Mouse (Mus musculus): ENCODE measurements around the gene Ryk. TPM values are rescaled to one million over a fixed set of nuclear protein-coding genes. Genes with fewer than 3 reads are reported as not detected.

Ryk gene
- polyA plus RNA-seq, 1 experiment from 2014 or later, result 13.3 TPM

GRCm38 (mm10) chr9:102916076-102916475 lies 81.4 kb downstream of the Ryk start:
- no peaks in the 10 kb centered on the region for H3K4me1 ChIP-seq (replicated peaks)
- DNase-seq (ENCODE audit: low spot score), result no peak
- peaks cover 26% of the 10 kb centered on the region for H3K36me3 ChIP-seq
- H3K4me3 ChIP-seq, result no peak overlapping the region
- no peak overlapping the region for H3K27ac ChIP-seq
- whole genome bisulfite sequencing, result 92% methylated on average over 7 of the region's 7 CpGs
- H3K9me3 ChIP-seq, result no peaks in the 10 kb centered on the region
- no peaks in the 10 kb centered on the region for H3K27me3 ChIP-seq (ENCODE audit: insufficient read depth, poor library complexity, severe bottlenecking)

- Histone ChIP-seq H3K4me3 (no peak overlapping the region), H3K27me3 (ENCODE audit: insufficient read depth, poor library complexity, severe bottlenecking) (no peaks in the 10 kb centered on the region), H3K4me1 (replicated peaks) (no peaks in the 10 kb centered on the region), H3K9me3 (no peaks in the 10 kb centered on the region), H3K27ac (0 out of 2 replicates have a peak overlapping the region, but pooled peaks have one; percentile 24), H3K36me3 (peaks cover 12% of the 10 kb centered on the region)
- DNase-seq (ENCODE audit: low spot score), result no peak
- WGBS, result 76% methylated on average over 8 of the region's 8 CpGs
Observed at GRCm38 (mm10) chr9:102917532-102918129, 82.9 kb downstream of the Ryk start.

DNA sequence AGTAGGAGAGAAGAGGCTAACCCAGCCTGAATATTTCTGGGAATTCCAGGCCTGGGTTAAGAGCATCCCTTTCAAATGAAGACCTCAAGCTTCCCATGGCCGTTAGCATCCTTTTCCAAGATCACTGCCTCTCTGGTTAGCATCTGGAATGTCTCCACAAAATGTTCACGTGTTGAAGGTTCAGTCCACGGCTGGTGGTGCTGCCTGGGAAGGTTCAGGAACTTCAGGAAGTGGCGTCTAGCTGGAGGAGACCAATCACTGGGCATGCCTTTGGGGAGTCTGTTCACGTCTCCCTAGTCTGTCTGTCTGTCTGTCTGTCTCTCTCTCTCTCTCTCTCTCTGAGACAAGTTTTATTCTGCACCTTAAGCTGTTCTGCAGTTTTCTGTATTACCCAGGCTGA lies 84.8 kb downstream of the Ryk start:
- no peaks in the 10 kb centered on the region for H3K4me1 ChIP-seq (replicated peaks)
- H3K36me3 ChIP-seq, result peaks cover 12% of the 10 kb centered on the region
- H3K4me3 ChIP-seq, result no peak overlapping the region
- no peak overlapping the region for H3K27ac ChIP-seq
- H3K9me3 ChIP-seq, result no peaks in the 10 kb centered on the region
- H3K27me3 ChIP-seq (ENCODE audit: insufficient read depth, poor library complexity, severe bottlenecking), result no peaks in the 10 kb centered on the region
- DNase-seq (ENCODE audit: low spot score), result no peak
- WGBS, result 76% methylated on average over 5 of the region's 5 CpGs

DNA sequence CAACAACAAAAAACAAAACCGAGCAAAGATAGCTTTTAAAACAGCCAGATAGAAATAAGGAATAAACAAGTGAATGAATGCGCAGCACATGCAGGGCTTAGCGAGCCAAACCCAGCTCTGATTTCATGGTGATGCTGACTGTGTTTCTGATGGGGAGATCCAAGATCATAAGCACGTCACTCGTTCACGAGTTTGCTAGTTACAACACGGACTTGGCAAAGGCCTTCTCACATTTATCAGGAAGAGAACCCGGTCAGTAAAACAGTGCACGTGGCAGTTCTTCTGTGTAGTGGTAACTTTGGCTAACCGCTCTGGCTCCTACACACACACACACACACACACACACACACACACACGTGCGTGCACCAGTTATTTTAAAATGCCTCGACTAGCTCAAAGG lies 87.1 kb downstream of the Ryk start:
- Histone ChIP-seq H3K4me3 (no peak overlapping the region), H3K9me3 (no peaks in the 10 kb centered on the region), H3K27me3 (ENCODE audit: insufficient read depth, poor library complexity, severe bottlenecking) (no peaks in the 10 kb centered on the region), H3K27ac (no peak overlapping the region), H3K36me3 (peaks cover 3% of the 10 kb centered on the region), H3K4me1 (replicated peaks) (0 out of 2 replicates have a peak, but pooled peaks cover 3% of the 10 kb centered on the region)
- no peak for DNase-seq (ENCODE audit: low spot score)
- WGBS, result 92% methylated on average over 13 of the region's 13 CpGs

- H3K9me3 ChIP-seq, result no peaks in the 10 kb centered on the region
- H3K36me3 ChIP-seq, result no peaks in the 10 kb centered on the region
- H3K4me1 ChIP-seq (replicated peaks), result 0 out of 2 replicates have a peak, but pooled peaks cover 3% of the 10 kb centered on the region
- no peak overlapping the region for H3K27ac ChIP-seq
- no peak for DNase-seq (ENCODE audit: low spot score)
- WGBS, result 94% methylated on average over 7 of the region's 7 CpGs
- H3K4me3 ChIP-seq, result no peak overlapping the region
- no peaks in the 10 kb centered on the region for H3K27me3 ChIP-seq (ENCODE audit: insufficient read depth, poor library complexity, severe bottlenecking)
Observed at GRCm38 (mm10) chr9:102922866-102923434, 88.2 kb downstream of the Ryk start.

GRCm38 (mm10) chr9:102923836-102924235 lies 89.1 kb downstream of the Ryk start:
- no peaks in the 10 kb centered on the region for H3K36me3 ChIP-seq
- no peak for DNase-seq (ENCODE audit: low spot score)
- 0 out of 2 replicates have a peak, but pooled peaks cover 3% of the 10 kb centered on the region for H3K4me1 ChIP-seq (replicated peaks)
- H3K9me3 ChIP-seq, result no peaks in the 10 kb centered on the region
- no peak overlapping the region for H3K27ac ChIP-seq
- H3K27me3 ChIP-seq (ENCODE audit: insufficient read depth, poor library complexity, severe bottlenecking), result no peaks in the 10 kb centered on the region
- H3K4me3 ChIP-seq, result no peak overlapping the region
- WGBS, result 84% methylated on average over 11 of the region's 11 CpGs

GRCm38 (mm10) chr9:102924627-102925316 lies 90.1 kb downstream of the Ryk start:
- Histone ChIP-seq H3K36me3 (no peaks in the 10 kb centered on the region), H3K27me3 (ENCODE audit: insufficient read depth, poor library complexity, severe bottlenecking) (no peaks in the 10 kb centered on the region), H3K9me3 (no peaks in the 10 kb centered on the region), H3K27ac (no peak overlapping the region), H3K4me3 (no peak overlapping the region), H3K4me1 (replicated peaks) (peaks cover 4% of the 10 kb centered on the region; the same call in 1 of the 2 replicates)
- 70% methylated on average over 15 of the region's 15 CpGs for WGBS
- DNase-seq (ENCODE audit: low spot score), result no peak

DNA sequence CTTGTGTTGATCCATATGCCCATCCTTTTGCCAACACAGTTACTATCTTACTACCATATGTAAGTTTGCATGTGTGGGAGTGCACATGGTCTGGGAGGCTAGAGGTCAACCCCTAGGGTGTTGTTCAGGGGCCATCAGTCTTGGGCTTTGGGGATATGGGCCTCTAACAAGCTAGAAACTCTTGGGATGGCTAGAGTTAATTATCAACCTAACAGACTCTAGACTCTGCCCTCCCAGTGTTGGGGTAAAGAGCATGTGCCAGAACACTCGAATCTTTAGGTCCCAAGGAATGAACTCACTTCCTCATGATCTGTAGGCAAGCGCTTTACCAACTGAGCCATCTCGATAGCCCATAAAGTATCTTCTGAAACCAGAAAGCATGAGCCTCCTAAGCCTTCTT lies 91.4 kb downstream of the Ryk start:
- H3K4me3 ChIP-seq, result no peak overlapping the region
- no peaks in the 10 kb centered on the region for H3K27me3 ChIP-seq (ENCODE audit: insufficient read depth, poor library complexity, severe bottlenecking)
- H3K36me3 ChIP-seq, result no peaks in the 10 kb centered on the region
- H3K27ac ChIP-seq, result no peak overlapping the region
- peaks cover 8% of the 10 kb centered on the region; the same call in 1 of the 2 replicates for H3K4me1 ChIP-seq (replicated peaks)
- H3K9me3 ChIP-seq, result no peaks in the 10 kb centered on the region
- no peak for DNase-seq (ENCODE audit: low spot score)
- WGBS, result 90% methylated on average over 3 of the region's 3 CpGs

DNA sequence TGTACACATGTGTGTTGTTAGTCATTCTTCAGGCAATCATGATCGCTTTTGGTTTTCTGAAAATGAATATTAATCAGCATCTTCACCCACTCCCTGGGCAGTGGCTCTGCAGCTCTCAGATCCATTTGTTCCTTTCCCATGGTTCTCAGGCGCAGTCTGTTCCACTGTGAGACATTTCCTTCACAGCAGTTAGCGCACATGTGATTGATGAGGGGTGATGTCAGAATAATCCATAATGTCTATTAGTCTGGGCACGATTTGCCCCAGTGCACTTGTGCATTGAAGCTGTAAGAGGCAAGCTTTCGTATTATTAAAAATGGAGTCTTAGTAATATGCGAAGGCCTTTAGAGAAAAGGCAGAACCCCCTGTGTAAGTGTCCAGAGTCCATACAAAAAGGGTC lies 95.1 kb downstream of the Ryk start:
- Histone ChIP-seq H3K4me1 (replicated peaks) (peaks cover 11% of the 10 kb centered on the region), H3K27me3 (ENCODE audit: insufficient read depth, poor library complexity, severe bottlenecking) (no peaks in the 10 kb centered on the region), H3K9me3 (no peaks in the 10 kb centered on the region), H3K36me3 (no peaks in the 10 kb centered on the region), H3K27ac (peak overlapping the region; percentile 57), H3K4me3 (no peak overlapping the region)
- 68% methylated on average over 6 of the region's 6 CpGs for WGBS
- peak; percentile 37 for DNase-seq (ENCODE audit: low spot score)

DNA sequence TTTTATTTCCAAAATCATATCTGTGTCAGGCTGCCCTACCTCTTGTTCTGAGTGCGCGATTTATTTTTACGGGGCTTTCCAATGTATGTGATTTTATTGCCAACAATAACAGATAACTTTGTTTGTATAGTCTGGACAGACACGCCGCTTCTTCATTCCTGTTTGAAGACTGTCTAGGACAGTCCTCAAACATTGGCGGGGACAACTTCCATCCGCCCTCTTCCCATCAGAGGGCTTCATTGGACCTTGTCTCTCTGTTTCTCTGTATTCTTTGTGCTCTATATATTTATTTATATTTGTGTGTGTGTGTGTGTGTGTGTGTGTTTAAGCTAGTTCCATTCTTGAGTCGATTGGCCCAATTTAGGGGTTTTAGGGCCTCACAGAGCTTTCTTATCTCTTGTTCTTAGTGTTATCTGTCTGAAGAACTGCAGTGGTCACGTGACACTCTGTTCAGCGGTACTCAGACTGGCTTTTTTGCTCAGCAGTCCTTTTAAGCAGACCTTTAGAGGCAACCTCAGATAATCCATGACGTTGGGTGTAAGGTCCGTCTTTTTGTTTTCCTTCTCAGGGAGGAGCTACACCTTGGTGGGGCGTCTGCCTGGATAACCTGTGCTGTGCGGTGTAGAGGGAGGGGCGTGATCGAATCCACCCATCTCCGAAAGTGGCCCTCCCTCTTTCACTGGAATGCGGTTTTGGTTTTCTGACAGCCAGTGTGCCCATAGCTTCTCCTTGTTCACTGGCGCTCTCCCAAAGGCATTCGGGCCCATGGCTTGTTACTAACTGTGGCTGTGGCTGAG lies 99.4 kb downstream of the Ryk start:
- no peak overlapping the region for H3K27ac ChIP-seq
- no peaks in the 10 kb centered on the region for H3K9me3 ChIP-seq
- 50% methylated on average over 20 of the region's 20 CpGs for WGBS
- no peaks in the 10 kb centered on the region for H3K36me3 ChIP-seq
- H3K4me1 ChIP-seq (replicated peaks), result peaks cover 9% of the 10 kb centered on the region
- H3K4me3 ChIP-seq, result peak overlapping the region; percentile 36
- H3K27me3 ChIP-seq (ENCODE audit: insufficient read depth, poor library complexity, severe bottlenecking), result no peaks in the 10 kb centered on the region
- DNase-seq (ENCODE audit: low spot score), result no peak

- DNase-seq (ENCODE audit: low spot score), result no peak
- H3K4me3 ChIP-seq, result no peak overlapping the region
- H3K4me1 ChIP-seq (replicated peaks), result 0 out of 2 replicates have a peak, but pooled peaks cover 5% of the 10 kb centered on the region
- H3K36me3 ChIP-seq, result no peaks in the 10 kb centered on the region
- H3K27ac ChIP-seq, result no peak overlapping the region
- no peaks in the 10 kb centered on the region for H3K9me3 ChIP-seq
- no peaks in the 10 kb centered on the region for H3K27me3 ChIP-seq (ENCODE audit: insufficient read depth, poor library complexity, severe bottlenecking)
- WGBS, result 78% methylated on average over 4 of the region's 4 CpGs
Observed at GRCm38 (mm10) chr9:102942221-102942620, 107.5 kb downstream of the Ryk start.

- no peak overlapping the region for H3K4me3 ChIP-seq
- DNase-seq (ENCODE audit: low spot score), result no peak
Observed at GRCm38 (mm10) chr9:102944891-102945290, 110.2 kb downstream of the Ryk start.

More at GRCm38 (mm10) chr9:102944891-102945290, 110.2 kb downstream of the Ryk start:
- no peaks in the 10 kb centered on the region for H3K36me3 ChIP-seq
- no peaks in the 10 kb centered on the region for H3K27me3 ChIP-seq (ENCODE audit: insufficient read depth, poor library complexity, severe bottlenecking)
- 0 out of 2 replicates have a peak, but pooled peaks cover 13% of the 10 kb centered on the region for H3K4me1 ChIP-seq (replicated peaks)
- 89% methylated on average over 9 of the region's 9 CpGs for WGBS
- H3K27ac ChIP-seq, result no peak overlapping the region
- H3K9me3 ChIP-seq, result no peaks in the 10 kb centered on the region

Data from hindbrain, embryonic 10.5 days (tissue).